Mouse (Mus musculus) liver, embryonic 14.5 days (tissue): Measurements from ENCODE around the gene Spout1. TPM values are rescaled to one million over a fixed set of nuclear protein-coding genes. Genes with fewer than 3 reads are reported as not detected.

Experiments used
- ATAC-seq: fragments of 200-750 bp; cut with Nextera tagmentation; 2 replicates; pipeline ENCODE4 v1.8.0; 2017; ENCODE audit warnings: moderate number of reproducible peaks, mild to moderate bottlenecking, moderate library complexity; ENCODE audit not compliant: insufficient read depth
- DNase-seq, 3 experiments: peaks; one replicate each; pipeline ENCODE4 v3.0.0-alpha.2; 2012 to 2013; ENCODE audit warnings: low read depth in 3 of 3, low spot score in 3 of 3
- H3K27ac ChIP-seq: fragments of 300-500 bp; sonication (generic); 2 replicates; pipeline ENCODE4 v1.5.1; 2014; ENCODE audit warnings: moderate library complexity, mild to moderate bottlenecking, control low read depth, inconsistent platforms
- H3K27me3 ChIP-seq: fragments of 300-500 bp; sonication (generic); 2 replicates; pipeline ENCODE4 v1.6.1; 2014; ENCODE audit warnings: mild to moderate bottlenecking, low read length, moderate library complexity; ENCODE audit not compliant: control insufficient read depth, insufficient read depth
- H3K36me3 ChIP-seq: fragments of 300-500 bp; sonication (generic); replicated peaks from 2 replicates; pipeline ENCODE4 v1.6.1; 2014; ENCODE audit warnings: low read depth; ENCODE audit not compliant: control insufficient read depth, insufficient read depth
- H3K4me1 ChIP-seq, 2 experiments: fragments of 200-500 bp in 1 of 2; fragments of 300-500 bp in 1 of 2; sonication (generic) in 1 of 2; replicated peaks; 2 replicates each; pipeline ENCODE4 v1.6.1; 2012 to 2014; ENCODE audit warnings: antibody characterized with exemption in 1 of 2, inconsistent platforms in 1 of 2, low read length in 1 of 2; ENCODE audit not compliant: control insufficient read depth in 2 of 2, insufficient read depth in 2 of 2
- H3K4me2 ChIP-seq: fragments of 300-500 bp; sonication (generic); 2 replicates; pipeline ENCODE4 v1.6.1; 2014; ENCODE audit warnings: low read depth, mild to moderate bottlenecking, control low read depth, moderate library complexity
- H3K4me3 ChIP-seq, 2 experiments: fragments of 200-500 bp in 1 of 2; fragments of 300-500 bp in 1 of 2; sonication (generic) in 1 of 2; 2 replicates each; pipeline ENCODE4 v1.5.1; 2012 to 2014; ENCODE audit warnings: low read depth in 2 of 2, low read length in 2 of 2, mild to moderate bottlenecking in 2 of 2, control low read depth in 1 of 2, inconsistent platforms in 1 of 2, moderate library complexity in 1 of 2; ENCODE audit not compliant: insufficient read depth in 1 of 2
- H3K9ac ChIP-seq: fragments of 300-500 bp; sonication (generic); replicated peaks from 2 replicates; pipeline ENCODE4 v1.6.1; 2014; ENCODE audit warnings: mild to moderate bottlenecking, control low read depth, moderate library complexity
- H3K9me3 ChIP-seq: fragments of 300-500 bp; sonication (generic); 2 replicates; pipeline ENCODE4 v1.6.1; 2016; ENCODE audit warnings: low read length, mixed read lengths; ENCODE audit not compliant: control insufficient read depth
- CTCF ChIP-seq: IDR thresholded peaks from 2 replicates; pipeline ENCODE4 v1.5.1; 2016; ENCODE audit warnings: antibody characterized with exemption, low read depth, control low read depth
- EP300 ChIP-seq: IDR thresholded peaks from 2 replicates; pipeline ENCODE4 v1.6.1; 2016; ENCODE audit warnings: antibody characterized with exemption, low read depth
- WGBS: fragments of 180-500 bp; shearing (Covaris S2); extraction: QIAGEN DNeasy Blood & Tissue Kit; methylation state at CpG from one replicate; pipeline ENCODE4 v1.1.7; 2014; ENCODE audit not compliant: insufficient replicate concordance; 5-methylcytosine and 5-hydroxymethylcytosine counted together
- polyA plus RNA-seq, 2 experiments: library from polyadenylated mRNA; depleted of rRNA in 1 of 2; stranded (reverse) in 1 of 2; unstranded in 1 of 2; fragments of >200 nt; fragmentation: Nextera tagmentation in 1 of 2; extraction: Ambion mirVana in 1 of 2; gene quantifications; 2 replicates each; pipeline versions ENCODE4 v1.2.1 to v1.2.3; 2012 to 2014

Spout1 gene
- polyA plus RNA-seq, 2 experiments: 18.7 to 20.3 TPM

- WGBS: 2% methylated on average over 13 of the region's 13 CpGs
Observed at GRCm38 (mm10) chr2:30205255-30205628, 27.0 kb upstream of the Spout1 start.

DNA sequence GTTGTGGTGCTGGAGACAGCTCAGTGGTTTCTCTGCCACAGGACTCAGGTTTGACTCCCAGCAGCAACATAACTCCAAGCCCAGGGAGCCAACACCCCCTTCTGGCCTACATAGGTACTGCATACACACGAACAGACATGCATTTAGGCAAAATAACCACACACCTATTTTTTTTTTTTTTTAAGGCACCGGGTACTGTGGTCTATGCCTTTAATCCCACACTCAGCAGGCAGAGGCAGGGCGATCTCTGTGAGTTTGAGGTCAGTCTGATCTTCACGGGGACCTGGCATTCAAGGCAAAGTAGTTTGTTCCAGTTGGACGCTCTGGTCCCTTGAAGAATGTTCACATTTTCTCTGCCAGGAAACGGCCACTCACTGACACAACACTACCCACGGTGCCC is 25.2 kb upstream of the Spout1 start:
- H3K9ac ChIP-seq: no peak overlapping the region
- TF ChIP-seq EP300 (no peak), CTCF (peak; percentile 84)
- no peaks in the 10 kb centered on the region for H3K27me3 ChIP-seq
- no peaks in the 10 kb centered on the region for H3K36me3 ChIP-seq
- H3K27ac ChIP-seq: no peak overlapping the region
- DNase-seq (peak; percentile 45 to 52 (median 52)), ATAC-seq (no peak)
- peaks cover 3 to 24% of the 10 kb centered on the region in 2 experiments; a peak in 3 of 4 replicates for H3K4me1 ChIP-seq
- WGBS: 63% methylated on average over 7 of the region's 7 CpGs
- H3K4me2 ChIP-seq: no peak overlapping the region
- no peaks in the 10 kb centered on the region for H3K9me3 ChIP-seq
- H3K4me3 ChIP-seq: no peak overlapping the region

More at GRCm38 (mm10) chr2:30205255-30205628, 27.0 kb upstream of the Spout1 start:
- peak overlapping the region; percentile 98 for H3K4me2 ChIP-seq
- no peaks in the 10 kb centered on the region for H3K27me3 ChIP-seq
- peaks cover 3 to 18% of the 10 kb centered on the region in 2 experiments; a peak in 3 of 4 replicates for H3K4me1 ChIP-seq
- H3K36me3 ChIP-seq: no peaks in the 10 kb centered on the region
- TF ChIP-seq CTCF: no peak
- TF ChIP-seq EP300: no peak
- ATAC-seq (peak; percentile 47), DNase-seq (no peak)
- peak overlapping the region; percentile 74 for H3K9ac ChIP-seq
- no peaks in the 10 kb centered on the region for H3K9me3 ChIP-seq
- H3K4me3 ChIP-seq: peak overlapping the region; percentile 81
- peak overlapping the region; percentile 60 for H3K27ac ChIP-seq

DNA sequence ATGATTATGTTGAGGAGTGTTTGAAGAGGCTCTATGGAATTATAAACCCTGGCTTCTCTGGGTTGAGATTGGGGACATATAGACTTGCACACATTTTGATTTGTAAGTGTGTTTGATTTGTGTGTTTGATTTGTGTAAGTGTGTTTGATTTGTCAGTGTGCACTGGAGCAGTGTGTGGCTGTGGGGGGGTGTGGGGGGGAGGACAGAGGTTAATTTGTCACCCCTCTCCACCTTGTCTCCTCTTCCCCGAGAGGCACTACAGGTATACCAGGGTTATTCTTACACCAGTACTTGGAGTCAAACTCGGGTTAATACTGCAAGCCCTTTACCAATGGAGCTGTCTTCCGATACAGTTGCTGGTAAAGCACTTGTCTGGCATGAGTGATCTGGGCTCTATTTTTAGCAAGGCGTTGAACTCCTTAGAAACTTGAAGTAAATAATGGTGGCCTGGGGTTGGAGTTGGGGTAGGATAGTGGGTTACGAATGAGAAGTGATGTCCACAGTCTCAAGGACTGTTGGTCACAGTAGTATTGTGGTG is 22.2 kb upstream of the Spout1 start:
- Histone ChIP-seq H3K9ac (no peak overlapping the region), H3K9me3 (no peaks in the 10 kb centered on the region), H3K36me3 (no peaks in the 10 kb centered on the region), H3K27ac (no peak overlapping the region; the same call in 1 of the 2 replicates), H3K27me3 (no peaks in the 10 kb centered on the region), H3K4me3 (no peak overlapping the region), H3K4me2 (0 out of 2 replicates have a peak overlapping the region, but pooled peaks have one; percentile 11), H3K4me1 (peaks cover 3 to 23% of the 10 kb centered on the region in 2 experiments; a peak in 3 of 4 replicates)
- WGBS: 67% methylated on average over 5 of the region's 5 CpGs
- TF ChIP-seq EP300 (no peak), CTCF (no peak)
- DNase-seq (no peak), ATAC-seq (no peak)

DNA sequence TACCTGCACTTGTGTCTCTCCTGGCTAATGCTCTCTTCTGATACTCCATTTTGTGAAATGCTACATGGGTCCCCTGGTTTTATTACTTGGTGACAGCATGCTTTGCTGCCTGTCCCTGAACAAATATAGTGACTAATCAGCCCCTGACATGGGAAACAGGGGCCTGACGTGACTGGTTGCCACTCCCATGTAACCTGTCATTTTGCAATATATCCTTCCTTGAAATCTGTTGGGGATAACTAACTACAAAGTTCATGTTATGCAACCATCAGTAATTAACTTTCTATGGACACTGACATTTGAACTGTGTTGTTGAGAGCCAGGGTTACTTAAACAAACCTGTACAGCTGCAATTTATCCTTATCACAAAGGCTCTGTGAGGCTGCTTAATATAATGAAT is 21.7 kb upstream of the Spout1 start:
- WGBS: 34% methylated on average over 1 of the region's 1 CpGs
- Histone ChIP-seq H3K27me3 (no peaks in the 10 kb centered on the region), H3K9ac (no peak overlapping the region), H3K9me3 (no peaks in the 10 kb centered on the region), H3K4me3 (no peak overlapping the region), H3K36me3 (no peaks in the 10 kb centered on the region), H3K4me2 (no peak overlapping the region), H3K4me1 (peaks cover 3 to 21% of the 10 kb centered on the region in 2 experiments; a peak in 3 of 4 replicates), H3K27ac (peak overlapping the region; percentile 47; the same call in 1 of the 2 replicates)
- TF ChIP-seq EP300 (no peak), CTCF (no peak)
- DNase-seq (peak in 1 of 3 experiments; percentile 30), ATAC-seq (peak; percentile 40; the same call in 1 of the 2 replicates)

GRCm38 (mm10) chr2:30198021-30198420 is 19.8 kb upstream of the Spout1 start:
- WGBS: 60% methylated on average over 4 of the region's 4 CpGs
- H3K9me3 ChIP-seq: no peaks in the 10 kb centered on the region
- ATAC-seq: 0 out of 2 replicates have a peak, but pooled peaks have one; percentile 32
- no peak overlapping the region for H3K4me2 ChIP-seq
- no peak overlapping the region for H3K27ac ChIP-seq
- TF ChIP-seq CTCF (no peak), EP300 (no peak)
- peaks cover 0 to 16% of the 10 kb centered on the region in 2 experiments; a peak in 2 of 4 replicates for H3K4me1 ChIP-seq
- no peaks in the 10 kb centered on the region for H3K36me3 ChIP-seq
- H3K9ac ChIP-seq: no peak overlapping the region
- H3K27me3 ChIP-seq: no peaks in the 10 kb centered on the region
- DNase-seq: no peak
- no peak overlapping the region for H3K4me3 ChIP-seq
